Mouse (Mus musculus): ENCODE measurements around the gene Prkd2. TPM values are rescaled to one million over a fixed set of nuclear protein-coding genes. Genes with fewer than 3 reads are reported as not detected.

Prkd2 gene
- polyA plus RNA-seq, 2 experiments = 19.2 to 35.9 TPM

DNA sequence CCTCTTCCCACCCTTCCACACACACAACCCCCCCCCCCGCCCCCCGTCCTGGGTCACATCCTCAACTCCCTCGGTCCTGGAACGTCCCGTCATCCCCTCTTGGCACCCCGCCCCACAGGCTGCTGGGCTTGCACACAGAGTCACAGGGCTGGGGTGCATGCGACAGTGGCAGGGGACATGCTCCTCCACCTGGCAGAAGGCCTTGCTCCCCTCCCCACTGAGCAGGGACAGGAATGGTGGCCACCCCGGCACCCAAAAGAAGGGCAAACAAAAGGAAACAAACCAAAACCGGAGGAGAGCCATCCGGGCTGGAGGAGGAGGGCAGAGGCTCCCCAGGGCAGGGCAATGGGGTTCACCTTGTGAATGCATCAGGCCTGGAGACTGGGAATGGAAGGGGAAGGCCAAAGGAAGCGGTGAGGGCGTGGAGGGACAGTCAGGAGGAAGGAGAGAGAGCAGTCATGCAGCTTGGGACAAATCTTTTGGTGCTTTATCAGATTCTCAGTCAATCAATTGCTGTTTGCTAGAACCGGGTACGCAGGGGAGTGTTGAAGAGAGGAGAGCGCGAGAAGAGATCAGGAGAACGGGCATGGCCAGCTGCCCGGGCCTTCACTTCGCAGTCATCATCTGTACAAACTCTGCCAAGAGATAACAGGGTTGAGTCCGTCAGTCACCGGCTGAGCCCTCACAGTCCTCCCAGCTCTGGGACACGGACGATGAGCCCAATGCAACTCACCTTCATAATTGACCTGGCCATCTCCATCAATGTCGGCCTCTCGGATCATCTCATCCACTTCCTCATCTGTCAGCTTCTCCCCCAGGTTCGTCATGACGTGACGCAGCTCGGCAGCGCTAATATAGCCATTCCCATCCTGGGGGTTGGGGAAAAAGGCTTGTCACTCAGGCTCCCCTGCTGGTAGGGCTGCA lies 73.9 kb downstream of the Prkd2 start:
- Histone ChIP-seq H3K36me3 (ENCODE audit: control insufficient read depth, insufficient read depth, low read length) (peaks cover 63% of the 10 kb centered on the region), H3K27me3 (ENCODE audit: control insufficient read depth, insufficient read depth, low read length) (no peaks in the 10 kb centered on the region), H3K9me3 (ENCODE audit: control insufficient read depth, low read length) (no peaks in the 10 kb centered on the region), H3K27ac (replicated peaks; ENCODE audit: low read depth, low read length) (no peak overlapping the region), H3K4me3 (replicated peaks; ENCODE audit: low read length) (no peak overlapping the region), H3K9ac (ENCODE audit: low read depth, low read length, severe bottlenecking) (no peak overlapping the region), H3K4me2 (replicated peaks; ENCODE audit: low read depth, low read length, severe bottlenecking) (no peak overlapping the region), H3K4me1 (ENCODE audit: control insufficient read depth, insufficient read depth, low read length) (peaks cover 25% of the 10 kb centered on the region)
- TF ChIP-seq POLR2A (IDR thresholded peaks at IDR 0.05; ENCODE audit: borderline replicate concordance, extremely low read depth, insufficient read depth, insufficient read length) = no peak
- ATAC-seq (ENCODE audit: low FRiP score, low read depth) (no peak), DNase-seq (ENCODE audit: low spot score) (no peak)
- WGBS = 87% methylated on average over 30 of the region's 30 CpGs

- H3K9ac ChIP-seq (ENCODE audit: low read depth, low read length, severe bottlenecking) = no peak overlapping the region
- no peaks in the 10 kb centered on the region for H3K27me3 ChIP-seq (ENCODE audit: control insufficient read depth, insufficient read depth, low read length)
- H3K9me3 ChIP-seq (ENCODE audit: control insufficient read depth, low read length) = no peaks in the 10 kb centered on the region
- ATAC-seq (ENCODE audit: low FRiP score, low read depth) = no peak
- H3K4me2 ChIP-seq (replicated peaks; ENCODE audit: low read depth, low read length, severe bottlenecking) = no peak overlapping the region
- WGBS = 74% methylated on average over 11 of the region's 11 CpGs
- no peak overlapping the region for H3K27ac ChIP-seq (replicated peaks; ENCODE audit: low read depth, low read length)
- DNase-seq (ENCODE audit: low spot score) = no peak
- no peak for TF ChIP-seq POLR2A (IDR thresholded peaks at IDR 0.05; ENCODE audit: borderline replicate concordance, extremely low read depth, insufficient read depth, insufficient read length)
- peaks cover 63% of the 10 kb centered on the region for H3K36me3 ChIP-seq (ENCODE audit: control insufficient read depth, insufficient read depth, low read length)
- peaks cover 29% of the 10 kb centered on the region for H3K4me1 ChIP-seq (ENCODE audit: control insufficient read depth, insufficient read depth, low read length)
- H3K4me3 ChIP-seq (replicated peaks; ENCODE audit: low read length) = no peak overlapping the region
These were observed 74.7 kb downstream of the Prkd2 start for GRCm38 (mm10) chr7:16917447-16917846.

GRCm38 (mm10) chr7:16918014-16918413 lies 75.3 kb downstream of the Prkd2 start:
- Histone ChIP-seq H3K27me3 (ENCODE audit: control insufficient read depth, insufficient read depth, low read length) (no peaks in the 10 kb centered on the region), H3K4me3 (replicated peaks; ENCODE audit: low read length) (no peak overlapping the region), H3K36me3 (ENCODE audit: control insufficient read depth, insufficient read depth, low read length) (peaks cover 63% of the 10 kb centered on the region), H3K4me2 (replicated peaks; ENCODE audit: low read depth, low read length, severe bottlenecking) (no peak overlapping the region), H3K27ac (replicated peaks; ENCODE audit: low read depth, low read length) (no peak overlapping the region), H3K4me1 (ENCODE audit: control insufficient read depth, insufficient read depth, low read length) (peaks cover 32% of the 10 kb centered on the region), H3K9ac (ENCODE audit: low read depth, low read length, severe bottlenecking) (no peak overlapping the region), H3K9me3 (ENCODE audit: control insufficient read depth, low read length) (no peaks in the 10 kb centered on the region)
- DNase-seq (ENCODE audit: low spot score) (no peak), ATAC-seq (ENCODE audit: low FRiP score, low read depth) (no peak)
- no peak for TF ChIP-seq POLR2A (IDR thresholded peaks at IDR 0.05; ENCODE audit: borderline replicate concordance, extremely low read depth, insufficient read depth, insufficient read length)
- 75% methylated on average over 9 of the region's 9 CpGs for WGBS

DNA sequence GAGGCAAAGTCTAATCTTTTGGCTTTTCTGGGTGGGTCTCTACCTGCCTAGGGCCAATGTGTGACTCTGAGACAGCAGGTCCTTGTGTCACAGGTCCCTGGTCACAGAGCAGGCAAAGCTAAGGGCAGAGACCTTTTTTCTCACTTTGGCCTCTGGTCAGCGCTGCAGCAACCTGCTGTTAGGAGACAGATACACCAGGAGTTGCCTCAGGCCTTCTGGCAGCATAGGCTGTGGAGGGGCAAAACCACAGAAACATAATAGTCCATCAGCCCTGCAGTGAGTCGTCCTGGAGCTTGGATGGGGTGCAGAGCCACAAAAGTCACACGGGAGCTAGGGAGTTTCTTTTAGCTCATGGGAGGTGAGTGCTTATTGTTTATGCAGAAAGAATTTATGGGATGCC lies 76.0 kb downstream of the Prkd2 start:
- TF ChIP-seq POLR2A (IDR thresholded peaks at IDR 0.05; ENCODE audit: borderline replicate concordance, extremely low read depth, insufficient read depth, insufficient read length) = no peak
- H3K4me3 ChIP-seq (replicated peaks; ENCODE audit: low read length) = no peak overlapping the region
- no peaks in the 10 kb centered on the region for H3K9me3 ChIP-seq (ENCODE audit: control insufficient read depth, low read length)
- H3K4me1 ChIP-seq (ENCODE audit: control insufficient read depth, insufficient read depth, low read length) = peaks cover 32% of the 10 kb centered on the region
- DNase-seq (ENCODE audit: low spot score) (no peak), ATAC-seq (ENCODE audit: low FRiP score, low read depth) (no peak)
- 72% methylated on average over 3 of the region's 3 CpGs for WGBS
- H3K4me2 ChIP-seq (replicated peaks; ENCODE audit: low read depth, low read length, severe bottlenecking) = no peak overlapping the region
- no peaks in the 10 kb centered on the region for H3K27me3 ChIP-seq (ENCODE audit: control insufficient read depth, insufficient read depth, low read length)
- H3K9ac ChIP-seq (ENCODE audit: low read depth, low read length, severe bottlenecking) = no peak overlapping the region
- no peak overlapping the region for H3K27ac ChIP-seq (replicated peaks; ENCODE audit: low read depth, low read length)
- peaks cover 63% of the 10 kb centered on the region for H3K36me3 ChIP-seq (ENCODE audit: control insufficient read depth, insufficient read depth, low read length)

DNA sequence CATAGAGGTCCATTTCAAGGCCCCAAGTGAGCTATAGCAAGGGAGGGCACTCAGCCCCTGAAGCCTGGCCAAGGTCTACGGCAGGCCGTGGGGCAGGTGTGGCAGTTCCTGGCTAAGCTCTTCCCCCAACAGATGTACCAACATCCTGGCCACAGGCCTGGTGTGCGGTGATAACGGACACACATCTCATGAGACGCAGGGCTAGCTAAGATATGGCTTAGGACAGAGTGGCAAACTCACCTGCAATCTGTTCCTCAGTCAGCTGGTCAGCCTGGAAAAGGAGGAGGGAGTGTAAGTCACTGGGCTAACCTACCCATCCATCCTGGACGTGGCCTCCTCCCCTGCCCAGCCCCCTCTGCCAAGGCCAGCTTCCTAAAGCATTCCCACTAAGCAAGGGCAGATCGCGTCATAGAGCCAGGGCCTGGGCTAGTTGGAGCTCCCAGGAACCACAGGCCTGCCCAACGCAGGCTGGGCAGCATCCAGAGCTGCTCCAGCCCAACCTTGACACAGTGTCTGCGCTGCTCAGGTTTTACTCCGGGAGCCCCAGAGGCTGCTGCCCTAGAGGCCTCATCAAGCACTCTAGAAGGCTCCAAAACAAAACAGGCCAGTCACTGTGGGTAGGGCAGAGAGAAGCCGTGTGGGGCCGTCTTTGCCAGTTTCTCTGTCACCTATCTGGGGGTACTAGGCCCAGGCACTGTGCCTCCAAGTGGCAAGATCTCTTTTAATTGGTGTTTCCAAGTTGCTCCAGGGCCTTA lies 76.9 kb downstream of the Prkd2 start:
- Histone ChIP-seq H3K4me1 (ENCODE audit: control insufficient read depth, insufficient read depth, low read length) (peaks cover 32% of the 10 kb centered on the region), H3K27ac (replicated peaks; ENCODE audit: low read depth, low read length) (0 out of 2 replicates have a peak overlapping the region, but pooled peaks have one; percentile 5), H3K4me3 (replicated peaks; ENCODE audit: low read length) (no peak overlapping the region), H3K36me3 (ENCODE audit: control insufficient read depth, insufficient read depth, low read length) (peaks cover 56% of the 10 kb centered on the region), H3K4me2 (replicated peaks; ENCODE audit: low read depth, low read length, severe bottlenecking) (no peak overlapping the region), H3K9ac (ENCODE audit: low read depth, low read length, severe bottlenecking) (peak overlapping the region; percentile 38; the same call in 1 of the 2 replicates), H3K9me3 (ENCODE audit: control insufficient read depth, low read length) (no peaks in the 10 kb centered on the region), H3K27me3 (ENCODE audit: control insufficient read depth, insufficient read depth, low read length) (no peaks in the 10 kb centered on the region)
- no peak for TF ChIP-seq POLR2A (IDR thresholded peaks at IDR 0.05; ENCODE audit: borderline replicate concordance, extremely low read depth, insufficient read depth, insufficient read length)
- WGBS = 77% methylated on average over 13 of the region's 13 CpGs
- DNase-seq (ENCODE audit: low spot score) (no peak), ATAC-seq (ENCODE audit: low FRiP score, low read depth) (no peak)

Other genes with a start within 250 kb of the Prkd2 start
- gene Arhgap35, start 227.9 kb upstream of the Prkd2 start, polyA plus RNA-seq (2012; rRNA removed) = 24.7 and 28.5 TPM in 2 replicates
- gene Arhgap35, start 227.9 kb upstream of the Prkd2 start, polyA plus RNA-seq (2014; fragmentation: Nextera tagmentation; extraction: Ambion mirVana) = 23.0 and 24.5 TPM in 2 replicates
- gene Ceacam15, start 167.2 kb upstream of the Prkd2 start, polyA plus RNA-seq (2012; rRNA removed) = not detected in 2 replicates
- not detected in 2 replicates for gene Ceacam15, start 167.2 kb upstream of the Prkd2 start, polyA plus RNA-seq (2014; fragmentation: Nextera tagmentation; extraction: Ambion mirVana)
- gene Ceacam9, start 121.0 kb upstream of the Prkd2 start, polyA plus RNA-seq (2012; rRNA removed) = 0.04 and 0.10 TPM in 2 replicates
- gene Ceacam9, start 121.0 kb upstream of the Prkd2 start, polyA plus RNA-seq (2014; fragmentation: Nextera tagmentation; extraction: Ambion mirVana) = not detected in 2 replicates
- gene Ap2s1, start 104.5 kb upstream of the Prkd2 start, polyA plus RNA-seq (2012; rRNA removed) = 271 and 297 TPM in 2 replicates
- 271 and 295 TPM in 2 replicates for gene Ap2s1, start 104.5 kb upstream of the Prkd2 start, polyA plus RNA-seq (2014; fragmentation: Nextera tagmentation; extraction: Ambion mirVana)
- gene Slc1a5, start 61.6 kb upstream of the Prkd2 start, polyA plus RNA-seq (2012; rRNA removed) = 80.3 and 96.1 TPM in 2 replicates
- gene Slc1a5, start 61.6 kb upstream of the Prkd2 start, polyA plus RNA-seq (2014; fragmentation: Nextera tagmentation; extraction: Ambion mirVana) = 21.7 and 24.4 TPM in 2 replicates
- 197 and 280 TPM in 2 replicates for gene Strn4, start 27.0 kb upstream of the Prkd2 start, polyA plus RNA-seq (2012; rRNA removed)
- 109 and 137 TPM in 2 replicates for gene Strn4, start 27.0 kb upstream of the Prkd2 start, polyA plus RNA-seq (2014; fragmentation: Nextera tagmentation; extraction: Ambion mirVana)
- 29.9 and 37.6 TPM in 2 replicates for gene Fkrp, start 26.2 kb upstream of the Prkd2 start, polyA plus RNA-seq (2012; rRNA removed)
- 26.9 and 32.6 TPM in 2 replicates for gene Fkrp, start 26.2 kb upstream of the Prkd2 start, polyA plus RNA-seq (2014; fragmentation: Nextera tagmentation; extraction: Ambion mirVana)
- 64.3 and 89.3 TPM in 2 replicates for gene Dact3, start 32.4 kb downstream of the Prkd2 start, polyA plus RNA-seq (2012; rRNA removed)
- 11.5 and 13.7 TPM in 2 replicates for gene Dact3, start 32.4 kb downstream of the Prkd2 start, polyA plus RNA-seq (2014; fragmentation: Nextera tagmentation; extraction: Ambion mirVana)
- gene Gng8, start 48.9 kb downstream of the Prkd2 start, polyA plus RNA-seq (2012; rRNA removed) = 63.3 and 92.7 TPM in 2 replicates
- gene Gng8, start 48.9 kb downstream of the Prkd2 start, polyA plus RNA-seq (2014; fragmentation: Nextera tagmentation; extraction: Ambion mirVana) = 17.8 and 21.1 TPM in 2 replicates
- 3.6 and 4.1 TPM in 2 replicates for gene Ptgir, start 63.6 kb downstream of the Prkd2 start, polyA plus RNA-seq (2012; rRNA removed)
- 2.3 and 2.8 TPM in 2 replicates for gene Ptgir, start 63.6 kb downstream of the Prkd2 start, polyA plus RNA-seq (2014; fragmentation: Nextera tagmentation; extraction: Ambion mirVana)
- gene Calm3, start 81.2 kb downstream of the Prkd2 start, polyA plus RNA-seq (2012; rRNA removed) = 281 and 320 TPM in 2 replicates
- 156 and 164 TPM in 2 replicates for gene Calm3, start 81.2 kb downstream of the Prkd2 start, polyA plus RNA-seq (2014; fragmentation: Nextera tagmentation; extraction: Ambion mirVana)
- 12.8 and 13.9 TPM in 2 replicates for gene Pnmal2, start 101.8 kb downstream of the Prkd2 start, polyA plus RNA-seq (2012; rRNA removed)
- gene Pnmal2, start 101.8 kb downstream of the Prkd2 start, polyA plus RNA-seq (2014; fragmentation: Nextera tagmentation; extraction: Ambion mirVana) = 16.5 and 18.8 TPM in 2 replicates
- gene Pnmal1, start 116.8 kb downstream of the Prkd2 start, polyA plus RNA-seq (2012; rRNA removed) = 0.33 and 0.49 TPM in 2 replicates
- 0.43 and 0.58 TPM in 2 replicates for gene Pnmal1, start 116.8 kb downstream of the Prkd2 start, polyA plus RNA-seq (2014; fragmentation: Nextera tagmentation; extraction: Ambion mirVana)
- 0.29 and 0.34 TPM in 2 replicates for gene Gm42372, start 140.2 kb downstream of the Prkd2 start, polyA plus RNA-seq (2012; rRNA removed)
- gene Gm42372, start 140.2 kb downstream of the Prkd2 start, polyA plus RNA-seq (2014; fragmentation: Nextera tagmentation; extraction: Ambion mirVana) = 0.17 and 0.23 TPM in 2 replicates
- gene Ccdc8, start 149.8 kb downstream of the Prkd2 start, polyA plus RNA-seq (2012; rRNA removed) = 39.7 and 40.7 TPM in 2 replicates
- 25.5 and 27.2 TPM in 2 replicates for gene Ccdc8, start 149.8 kb downstream of the Prkd2 start, polyA plus RNA-seq (2014; fragmentation: Nextera tagmentation; extraction: Ambion mirVana)
- 193 and 237 TPM in 2 replicates for gene Ppp5c, start 185.0 kb downstream of the Prkd2 start, polyA plus RNA-seq (2012; rRNA removed)
- gene Ppp5c, start 185.0 kb downstream of the Prkd2 start, polyA plus RNA-seq (2014; fragmentation: Nextera tagmentation; extraction: Ambion mirVana) = 100 and 105 TPM in 2 replicates
- 28.2 and 39.6 TPM in 2 replicates for gene Hif3a, start 219.5 kb downstream of the Prkd2 start, polyA plus RNA-seq (2012; rRNA removed)
- gene Hif3a, start 219.5 kb downstream of the Prkd2 start, polyA plus RNA-seq (2014; fragmentation: Nextera tagmentation; extraction: Ambion mirVana) = 23.7 and 26.6 TPM in 2 replicates
- gene Psg16, start 231.1 kb downstream of the Prkd2 start, polyA plus RNA-seq (2012; rRNA removed) = 0.23 TPM in 2 replicates
- gene Psg16, start 231.1 kb downstream of the Prkd2 start, polyA plus RNA-seq (2014; fragmentation: Nextera tagmentation; extraction: Ambion mirVana) = 0.12 and 0.33 TPM in 2 replicates

All from limb, embryonic 14.5 days (tissue).